Mouse (Mus musculus): Measurements from ENCODE around the gene Npas3. TPM values are rescaled to one million over a fixed set of nuclear protein-coding genes. Genes with fewer than 3 reads are reported as not detected.

The Npas3 gene
- polyA plus RNA-seq, 1 experiment from 2014 or later = 0.28 TPM

DNA sequence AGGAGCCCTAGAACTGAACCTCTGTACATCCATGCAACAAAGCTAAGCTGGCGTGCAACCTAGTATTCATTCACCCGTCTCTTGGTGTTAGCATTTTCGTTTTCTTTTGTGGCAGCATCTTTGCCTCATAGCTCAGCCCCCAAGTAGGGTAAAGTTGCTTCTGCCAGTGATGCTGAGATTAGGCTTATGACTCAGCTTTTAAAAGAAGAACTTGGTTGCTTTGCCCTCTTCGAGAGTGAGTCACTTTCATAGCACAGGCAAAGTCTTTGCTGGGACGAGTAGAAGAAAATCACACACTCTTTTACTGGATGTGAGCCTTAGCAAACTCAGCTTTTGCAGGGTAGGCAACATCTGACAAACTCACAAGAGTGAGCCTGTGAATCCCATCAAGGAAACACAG lies 332.7 kb downstream of the Npas3 start:
- Histone ChIP-seq H3K9ac (ENCODE audit: low read length) (no peak overlapping the region), H3K4me2 (ENCODE audit: low read depth, low read length) (no peak overlapping the region), H3K27ac (ENCODE audit: low read length) (no peak overlapping the region), H3K4me3 (ENCODE audit: low read length) (no peak overlapping the region), H3K27me3 (ENCODE audit: control insufficient read depth, insufficient read depth, low read depth, low read length) (no peaks in the 10 kb centered on the region), H3K4me1 (replicated peaks; ENCODE audit: control insufficient read depth, insufficient read depth, low read length) (no peaks in the 10 kb centered on the region), H3K9me3 (ENCODE audit: control insufficient read depth, low read length) (no peaks in the 10 kb centered on the region), H3K36me3 (ENCODE audit: control insufficient read depth, insufficient read depth, low read length) (no peaks in the 10 kb centered on the region)
- no peak for ATAC-seq (ENCODE audit: low read depth)
- 82% methylated on average over 5 of the region's 5 CpGs for WGBS

DNA sequence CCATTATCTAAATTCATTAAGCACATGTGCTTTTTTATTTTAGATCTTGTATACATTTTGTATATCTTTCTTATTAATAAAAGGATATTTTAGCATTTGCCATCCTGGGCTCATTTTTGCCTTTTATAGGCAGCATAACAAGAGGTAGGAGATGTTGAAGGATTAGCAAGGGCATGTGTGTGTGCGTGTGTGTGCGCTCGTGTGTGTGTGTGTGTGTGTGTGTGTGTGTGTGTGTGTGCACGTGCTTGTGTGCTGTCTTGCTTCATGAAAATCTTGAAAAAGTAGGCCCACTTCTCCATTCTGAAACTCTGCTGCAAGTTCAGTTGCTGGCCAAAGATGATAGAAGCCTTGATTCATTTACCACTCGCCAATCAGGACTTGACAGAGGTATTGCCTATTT lies 338.8 kb downstream of the Npas3 start:
- H3K4me3 ChIP-seq (ENCODE audit: low read length) = no peak overlapping the region
- H3K4me2 ChIP-seq (ENCODE audit: low read depth, low read length) = no peak overlapping the region
- no peak for ATAC-seq (ENCODE audit: low read depth)
- no peak overlapping the region for H3K9ac ChIP-seq (ENCODE audit: low read length)
- 90% methylated on average over 5 of the region's 5 CpGs for WGBS
- no peaks in the 10 kb centered on the region for H3K9me3 ChIP-seq (ENCODE audit: control insufficient read depth, low read length)
- H3K4me1 ChIP-seq (replicated peaks; ENCODE audit: control insufficient read depth, insufficient read depth, low read length) = peaks cover 4% of the 10 kb centered on the region; the same call in 1 of the 2 replicates
- no peak overlapping the region for H3K27ac ChIP-seq (ENCODE audit: low read length)
- no peaks in the 10 kb centered on the region for H3K27me3 ChIP-seq (ENCODE audit: control insufficient read depth, insufficient read depth, low read depth, low read length)
- H3K36me3 ChIP-seq (ENCODE audit: control insufficient read depth, insufficient read depth, low read length) = no peaks in the 10 kb centered on the region

DNA sequence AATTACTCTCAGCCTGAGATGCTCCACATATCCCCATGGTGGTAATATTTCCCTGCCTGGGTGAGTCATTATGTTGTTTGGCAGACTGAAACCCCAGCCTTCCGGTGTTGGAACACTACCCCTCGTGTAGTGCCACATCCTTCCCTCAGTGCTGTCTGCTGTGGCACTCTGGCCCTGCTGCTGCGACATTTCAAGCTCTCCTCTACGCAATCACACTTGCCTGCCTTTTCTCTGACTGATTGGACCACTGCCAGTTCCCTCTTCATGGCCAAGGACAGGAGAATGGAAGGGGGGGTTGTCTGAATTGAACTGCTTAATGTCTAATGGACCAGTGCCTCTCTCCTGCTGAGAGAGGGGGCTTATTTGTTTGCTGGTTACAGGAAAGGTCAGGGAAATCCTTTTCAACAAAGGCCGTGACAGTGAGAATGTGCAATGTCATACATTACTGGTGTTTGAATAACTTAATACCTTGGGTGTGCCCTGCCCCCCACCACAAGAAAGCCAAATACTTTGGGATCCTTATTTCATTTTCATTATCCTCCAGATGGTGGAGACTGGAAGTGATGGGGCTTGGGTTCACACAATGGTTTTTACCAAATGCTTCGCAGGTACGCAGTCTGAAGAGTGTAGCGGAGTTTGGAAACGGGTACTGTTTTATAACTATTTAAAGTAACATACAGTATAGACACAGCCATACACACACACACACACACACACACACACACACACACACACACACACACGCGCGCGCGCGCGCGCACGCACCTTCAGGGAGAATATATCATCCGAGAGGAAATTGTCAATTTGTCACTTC lies 339.4 kb downstream of the Npas3 start:
- WGBS = 66% methylated on average over 19 of the region's 19 CpGs
- peaks cover 4% of the 10 kb centered on the region; the same call in 1 of the 2 replicates for H3K4me1 ChIP-seq (replicated peaks; ENCODE audit: control insufficient read depth, insufficient read depth, low read length)
- H3K27me3 ChIP-seq (ENCODE audit: control insufficient read depth, insufficient read depth, low read depth, low read length) = no peaks in the 10 kb centered on the region
- H3K9ac ChIP-seq (ENCODE audit: low read length) = no peak overlapping the region
- no peak overlapping the region for H3K27ac ChIP-seq (ENCODE audit: low read length)
- no peaks in the 10 kb centered on the region for H3K36me3 ChIP-seq (ENCODE audit: control insufficient read depth, insufficient read depth, low read length)
- no peak overlapping the region for H3K4me3 ChIP-seq (ENCODE audit: low read length)
- H3K4me2 ChIP-seq (ENCODE audit: low read depth, low read length) = no peak overlapping the region
- ATAC-seq (ENCODE audit: low read depth) = 0 out of 2 replicates have a peak, but pooled peaks have one; percentile 49
- H3K9me3 ChIP-seq (ENCODE audit: control insufficient read depth, low read length) = no peaks in the 10 kb centered on the region

DNA sequence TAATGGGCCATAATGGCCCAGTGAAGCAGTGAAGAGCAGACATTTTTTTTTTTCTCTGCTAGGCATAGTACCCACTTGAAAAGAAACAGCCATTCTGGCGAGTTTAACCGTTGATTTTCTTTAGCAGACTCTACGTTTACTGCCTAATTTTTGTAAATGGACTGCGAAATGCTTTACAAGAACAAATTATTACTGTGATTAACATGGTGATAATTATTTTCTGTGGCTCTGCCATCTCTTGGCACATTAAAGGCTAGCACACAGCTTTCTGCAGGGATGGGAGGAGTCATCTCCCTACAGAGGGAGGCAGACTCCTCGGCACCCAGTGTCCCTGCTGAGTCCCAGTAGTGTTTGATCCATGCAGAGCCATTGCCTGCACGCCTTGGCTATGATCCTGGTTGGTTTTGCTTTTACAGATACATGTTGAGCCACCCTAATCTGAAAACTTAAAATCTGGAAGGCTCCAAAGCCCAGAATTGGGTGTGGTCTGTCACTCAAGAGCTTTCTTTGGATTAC lies 341.0 kb downstream of the Npas3 start:
- peaks cover 4% of the 10 kb centered on the region; the same call in 1 of the 2 replicates for H3K4me1 ChIP-seq (replicated peaks; ENCODE audit: control insufficient read depth, insufficient read depth, low read length)
- 43% methylated on average over 6 of the region's 6 CpGs for WGBS
- no peak overlapping the region for H3K9ac ChIP-seq (ENCODE audit: low read length)
- no peaks in the 10 kb centered on the region for H3K36me3 ChIP-seq (ENCODE audit: control insufficient read depth, insufficient read depth, low read length)
- no peaks in the 10 kb centered on the region for H3K27me3 ChIP-seq (ENCODE audit: control insufficient read depth, insufficient read depth, low read depth, low read length)
- H3K4me3 ChIP-seq (ENCODE audit: low read length) = no peak overlapping the region
- no peak for ATAC-seq (ENCODE audit: low read depth)
- H3K9me3 ChIP-seq (ENCODE audit: control insufficient read depth, low read length) = no peaks in the 10 kb centered on the region
- H3K4me2 ChIP-seq (ENCODE audit: low read depth, low read length) = no peak overlapping the region
- no peak overlapping the region for H3K27ac ChIP-seq (ENCODE audit: low read length)

DNA sequence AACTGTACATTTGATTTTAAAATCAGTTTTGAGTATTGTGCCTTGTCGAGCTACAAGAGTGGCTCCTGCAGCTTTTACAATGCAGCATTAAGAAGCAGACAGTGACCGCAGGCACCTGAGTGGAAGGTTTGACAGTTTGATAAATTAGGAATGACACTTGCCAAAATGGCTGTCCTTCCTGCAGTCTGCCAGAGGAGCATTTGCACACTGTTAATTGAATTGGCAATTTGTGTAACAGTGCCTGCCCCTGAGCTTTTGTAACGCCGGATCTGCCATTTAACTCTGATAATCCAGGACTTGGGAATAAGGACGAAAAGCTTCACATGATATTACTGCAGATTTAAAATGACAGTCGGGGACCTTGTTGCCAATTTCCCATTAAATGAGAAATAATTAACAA lies 357.2 kb downstream of the Npas3 start:
- no peaks in the 10 kb centered on the region for H3K4me1 ChIP-seq (replicated peaks; ENCODE audit: control insufficient read depth, insufficient read depth, low read length)
- no peak overlapping the region for H3K9ac ChIP-seq (ENCODE audit: low read length)
- no peaks in the 10 kb centered on the region for H3K27me3 ChIP-seq (ENCODE audit: control insufficient read depth, insufficient read depth, low read depth, low read length)
- H3K4me3 ChIP-seq (ENCODE audit: low read length) = no peak overlapping the region
- no peaks in the 10 kb centered on the region for H3K9me3 ChIP-seq (ENCODE audit: control insufficient read depth, low read length)
- H3K4me2 ChIP-seq (ENCODE audit: low read depth, low read length) = no peak overlapping the region
- ATAC-seq (ENCODE audit: low read depth) = no peak
- no peaks in the 10 kb centered on the region for H3K36me3 ChIP-seq (ENCODE audit: control insufficient read depth, insufficient read depth, low read length)
- H3K27ac ChIP-seq (ENCODE audit: low read length) = no peak overlapping the region
- WGBS = 80% methylated on average over 6 of the region's 6 CpGs

DNA sequence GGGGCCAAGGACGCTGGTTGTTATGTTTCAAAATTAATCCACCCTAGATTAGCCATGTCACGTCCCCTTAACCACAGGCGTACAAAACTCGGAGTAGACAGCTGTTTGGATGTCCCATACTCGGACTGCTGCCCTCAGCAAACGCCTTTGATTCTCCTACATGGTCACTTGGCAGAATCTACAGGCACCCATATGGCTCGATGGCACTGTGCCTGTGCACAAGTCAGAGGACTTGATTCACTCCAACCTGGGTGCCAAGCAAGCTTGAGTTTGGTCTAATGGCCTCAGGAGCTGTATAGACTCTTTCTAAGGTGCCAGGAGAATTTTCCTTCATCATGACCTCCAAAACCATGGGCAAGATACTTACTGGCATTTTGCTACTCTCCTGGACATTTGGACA lies 363.6 kb downstream of the Npas3 start:
- H3K9me3 ChIP-seq (ENCODE audit: control insufficient read depth, low read length) = no peaks in the 10 kb centered on the region
- H3K36me3 ChIP-seq (ENCODE audit: control insufficient read depth, insufficient read depth, low read length) = no peaks in the 10 kb centered on the region
- H3K9ac ChIP-seq (ENCODE audit: low read length) = no peak overlapping the region
- H3K27me3 ChIP-seq (ENCODE audit: control insufficient read depth, insufficient read depth, low read depth, low read length) = no peaks in the 10 kb centered on the region
- WGBS = 76% methylated on average over 7 of the region's 7 CpGs
- H3K4me2 ChIP-seq (ENCODE audit: low read depth, low read length) = no peak overlapping the region
- H3K4me1 ChIP-seq (replicated peaks; ENCODE audit: control insufficient read depth, insufficient read depth, low read length) = no peaks in the 10 kb centered on the region
- no peak for ATAC-seq (ENCODE audit: low read depth)
- no peak overlapping the region for H3K27ac ChIP-seq (ENCODE audit: low read length)
- no peak overlapping the region for H3K4me3 ChIP-seq (ENCODE audit: low read length)

DNA sequence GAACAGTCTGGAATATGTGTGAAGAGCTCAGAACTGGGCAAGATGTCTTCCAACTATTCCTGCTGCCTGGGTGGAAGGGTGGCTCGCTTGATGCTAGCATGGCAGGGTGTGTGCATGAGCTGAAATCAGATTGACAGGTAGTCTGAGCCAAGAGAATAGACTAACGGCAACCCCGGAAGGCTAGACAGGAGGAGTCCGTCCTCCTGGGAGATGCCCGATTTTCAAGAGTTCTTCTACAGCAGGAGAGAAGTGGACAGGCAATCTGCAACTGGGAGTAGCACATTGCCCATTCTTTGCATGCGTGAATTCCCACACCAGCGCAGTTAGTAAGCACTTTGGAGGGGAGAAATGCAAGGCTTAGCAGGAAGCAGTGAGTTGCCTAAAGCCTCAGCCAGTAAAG lies 372.8 kb downstream of the Npas3 start:
- Histone ChIP-seq H3K4me2 (ENCODE audit: low read depth, low read length) (no peak overlapping the region), H3K9ac (ENCODE audit: low read length) (no peak overlapping the region), H3K4me3 (ENCODE audit: low read length) (no peak overlapping the region), H3K36me3 (ENCODE audit: control insufficient read depth, insufficient read depth, low read length) (no peaks in the 10 kb centered on the region), H3K9me3 (ENCODE audit: control insufficient read depth, low read length) (no peaks in the 10 kb centered on the region), H3K4me1 (replicated peaks; ENCODE audit: control insufficient read depth, insufficient read depth, low read length) (no peaks in the 10 kb centered on the region), H3K27ac (ENCODE audit: low read length) (no peak overlapping the region), H3K27me3 (ENCODE audit: control insufficient read depth, insufficient read depth, low read depth, low read length) (no peaks in the 10 kb centered on the region)
- ATAC-seq (ENCODE audit: low read depth) = no peak
- WGBS = 81% methylated on average over 7 of the region's 7 CpGs

DNA sequence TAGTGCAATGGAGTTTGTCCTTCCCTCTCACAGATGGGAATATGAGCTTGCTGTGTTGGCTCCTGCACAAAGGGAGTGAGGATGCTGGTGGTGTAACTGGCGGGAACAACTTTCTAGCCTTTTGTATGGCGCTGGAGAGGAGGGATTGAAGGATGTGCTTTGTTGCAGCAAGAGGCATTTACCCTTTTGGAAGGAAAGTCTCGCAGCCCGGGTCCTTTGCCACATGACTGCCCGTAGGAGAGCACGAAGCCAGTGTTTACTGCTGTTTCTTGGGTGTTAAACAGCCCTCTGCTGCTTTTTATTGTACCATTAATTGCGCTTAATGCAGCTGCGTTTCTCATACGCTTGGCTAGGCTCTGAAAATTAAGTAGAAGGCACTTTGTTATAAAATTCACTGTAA lies 375.3 kb downstream of the Npas3 start:
- Histone ChIP-seq H3K27me3 (ENCODE audit: control insufficient read depth, insufficient read depth, low read depth, low read length) (no peaks in the 10 kb centered on the region), H3K9me3 (ENCODE audit: control insufficient read depth, low read length) (no peaks in the 10 kb centered on the region), H3K36me3 (ENCODE audit: control insufficient read depth, insufficient read depth, low read length) (no peaks in the 10 kb centered on the region), H3K27ac (ENCODE audit: low read length) (no peak overlapping the region), H3K4me2 (ENCODE audit: low read depth, low read length) (no peak overlapping the region), H3K4me3 (ENCODE audit: low read length) (no peak overlapping the region), H3K4me1 (replicated peaks; ENCODE audit: control insufficient read depth, insufficient read depth, low read length) (no peaks in the 10 kb centered on the region), H3K9ac (ENCODE audit: low read length) (no peak overlapping the region)
- 63% methylated on average over 9 of the region's 9 CpGs for WGBS
- ATAC-seq (ENCODE audit: low read depth) = no peak

DNA sequence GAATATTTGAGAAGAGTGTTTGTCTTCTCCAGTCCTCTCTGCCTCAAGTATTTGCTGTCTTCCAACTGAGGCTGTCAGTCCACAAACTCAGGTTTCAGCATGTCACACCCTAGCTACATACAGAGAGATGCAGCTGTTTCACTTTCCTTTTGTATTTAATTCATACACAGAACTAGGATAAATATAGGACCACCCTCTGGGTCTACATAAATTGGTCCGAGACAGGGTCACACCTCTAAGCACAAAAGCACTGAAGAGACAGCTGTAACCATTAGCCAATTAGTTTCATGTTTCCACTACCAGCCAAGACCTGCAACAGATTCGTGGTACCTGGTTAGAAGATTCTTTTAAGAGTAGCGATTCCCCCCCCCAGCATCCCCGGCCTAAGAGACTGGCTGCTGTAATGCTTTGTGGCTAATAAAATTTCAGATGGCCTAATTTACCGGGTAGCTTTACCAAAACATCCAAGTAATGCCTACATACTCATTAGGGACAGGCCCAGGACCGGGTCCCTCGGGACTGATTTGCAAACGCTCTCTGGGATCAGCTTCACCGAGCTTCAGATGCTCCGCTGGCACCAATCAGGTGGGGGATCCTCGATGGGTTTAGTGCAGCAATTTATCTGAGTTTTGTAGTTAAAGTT lies 376.0 kb downstream of the Npas3 start:
- Histone ChIP-seq H3K9me3 (ENCODE audit: control insufficient read depth, low read length) (no peaks in the 10 kb centered on the region), H3K4me3 (ENCODE audit: low read length) (no peak overlapping the region), H3K4me2 (ENCODE audit: low read depth, low read length) (no peak overlapping the region), H3K36me3 (ENCODE audit: control insufficient read depth, insufficient read depth, low read length) (no peaks in the 10 kb centered on the region), H3K9ac (ENCODE audit: low read length) (no peak overlapping the region), H3K27ac (ENCODE audit: low read length) (no peak overlapping the region), H3K27me3 (ENCODE audit: control insufficient read depth, insufficient read depth, low read depth, low read length) (no peaks in the 10 kb centered on the region), H3K4me1 (replicated peaks; ENCODE audit: control insufficient read depth, insufficient read depth, low read length) (no peaks in the 10 kb centered on the region)
- ATAC-seq (ENCODE audit: low read depth) = no peak
- WGBS = 72% methylated on average over 11 of the region's 11 CpGs
